Mouse (Mus musculus) lung, postnatal 14 days (tissue): Measurements from ENCODE around the gene Spns1.

Experiments used
- DNase-seq: peaks from one replicate; pipeline ENCODE4 v3.0.0; 2021

Gene Spns1

GRCm38 (mm10) chr7:126368367-126368766 lies 8.9 kb downstream of the Spns1 start:
- DNase-seq: no peak

GRCm38 (mm10) chr7:126367636-126368035 lies 9.6 kb downstream of the Spns1 start:
- DNase-seq: no peak

- no peak for DNase-seq
These were observed 14.2 kb downstream of the Spns1 start for GRCm38 (mm10) chr7:126363038-126363437.

- DNase-seq: no peak
These were observed 18.2 kb downstream of the Spns1 start for GRCm38 (mm10) chr7:126359049-126359448.

GRCm38 (mm10) chr7:126358413-126358812 lies 18.8 kb downstream of the Spns1 start:
- DNase-seq: no peak

GRCm38 (mm10) chr7:126357838-126358237 lies 19.4 kb downstream of the Spns1 start:
- DNase-seq: no peak

GRCm38 (mm10) chr7:126356793-126357591 lies 20.3 kb downstream of the Spns1 start:
- DNase-seq: no peak

- no peak for DNase-seq
These were observed 21.2 kb downstream of the Spns1 start for GRCm38 (mm10) chr7:126355847-126356597.

- no peak for DNase-seq
These were observed 22.3 kb downstream of the Spns1 start for GRCm38 (mm10) chr7:126354738-126355614.

- DNase-seq: no peak
These were observed 23.3 kb downstream of the Spns1 start for GRCm38 (mm10) chr7:126353994-126354365.

GRCm38 (mm10) chr7:126353251-126353993 lies 23.8 kb downstream of the Spns1 start:
- no peak for DNase-seq

- DNase-seq: peak; percentile 43
These were observed 25.8 kb downstream of the Spns1 start for GRCm38 (mm10) chr7:126351419-126351951.

- DNase-seq: no peak
These were observed 26.4 kb downstream of the Spns1 start for GRCm38 (mm10) chr7:126350748-126351418.

GRCm38 (mm10) chr7:126348293-126348692 lies 29.0 kb downstream of the Spns1 start:
- DNase-seq: no peak

GRCm38 (mm10) chr7:126347098-126347497 lies 30.2 kb downstream of the Spns1 start:
- DNase-seq: no peak

- DNase-seq: no peak
These were observed 31.3 kb downstream of the Spns1 start for GRCm38 (mm10) chr7:126345969-126346368.

- no peak for DNase-seq
These were observed 31.7 kb downstream of the Spns1 start for GRCm38 (mm10) chr7:126345557-126345956.

GRCm38 (mm10) chr7:126340896-126341295 lies 36.4 kb downstream of the Spns1 start:
- DNase-seq: no peak

GRCm38 (mm10) chr7:126340206-126340618 lies 37.0 kb downstream of the Spns1 start:
- no peak for DNase-seq

- no peak for DNase-seq
These were observed 37.7 kb downstream of the Spns1 start for GRCm38 (mm10) chr7:126339521-126339971.

- DNase-seq: no peak
These were observed 38.3 kb downstream of the Spns1 start for GRCm38 (mm10) chr7:126338906-126339305.
